Mouse (Mus musculus): Measurements from ENCODE around the gene Dnaaf5.

The Dnaaf5 gene

DNA sequence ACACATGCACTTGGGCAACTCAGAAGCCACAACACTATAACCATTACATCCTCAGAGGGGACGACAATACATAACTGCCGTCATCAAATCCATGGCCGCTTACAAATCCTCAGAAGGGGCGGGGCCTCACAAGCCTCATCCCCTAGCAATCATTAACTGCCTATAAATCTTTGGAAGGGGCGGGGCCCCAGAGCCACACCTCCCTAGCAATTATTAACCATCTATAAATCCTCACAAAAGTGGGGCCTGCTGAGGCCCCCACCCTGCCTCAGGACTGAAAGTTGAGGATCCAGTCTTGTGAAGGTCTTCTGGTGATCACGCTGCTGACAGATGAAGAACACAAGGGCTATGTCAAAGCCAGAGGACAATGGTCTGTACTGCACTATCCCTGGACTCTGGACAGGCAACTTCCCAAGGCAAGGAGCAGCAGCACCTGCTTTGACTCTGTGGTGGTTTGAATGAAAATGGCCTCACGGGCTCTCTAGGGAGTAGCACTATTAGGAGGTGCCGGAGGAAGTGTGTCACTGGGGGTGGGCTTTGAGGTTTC, 11.0 kb upstream of the Dnaaf5 start:
- in situ Hi-C loops (cut with MboI; ENCODE audit: low sequenced_read_pairs) = no loop called here

GRCm38 (mm10) chr5:139140589-139140988, 9.4 kb upstream of the Dnaaf5 start:
- in situ Hi-C loops (cut with MboI; ENCODE audit: low sequenced_read_pairs) = no loop called here

GRCm38 (mm10) chr5:139141326-139141725, 8.7 kb upstream of the Dnaaf5 start:
- in situ Hi-C loops (cut with MboI; ENCODE audit: low sequenced_read_pairs) = no loop called here

DNA sequence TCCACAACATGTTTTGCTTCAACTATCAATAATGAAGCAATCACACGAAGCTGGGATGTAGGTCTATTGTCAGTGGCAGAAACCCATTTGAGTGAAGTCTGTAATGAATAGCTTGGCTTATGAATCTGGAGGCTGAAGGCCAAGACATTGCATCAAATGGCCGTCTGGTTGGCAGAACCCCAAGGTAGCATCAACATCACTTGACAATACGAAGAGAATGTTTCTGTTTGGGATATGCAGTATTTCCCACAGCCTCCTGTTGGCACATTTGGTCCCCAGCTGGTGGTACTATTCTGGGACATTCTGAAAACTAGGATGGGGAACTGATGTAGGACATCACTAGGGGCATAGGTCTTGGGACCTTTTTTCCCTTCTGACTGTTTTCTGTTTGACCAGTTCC, 6.1 kb upstream of the Dnaaf5 start:
- in situ Hi-C loops (cut with MboI; ENCODE audit: low sequenced_read_pairs) = no loop called here

GRCm38 (mm10) chr5:139145726-139146125, 4.3 kb upstream of the Dnaaf5 start:
- in situ Hi-C loops (cut with MboI; ENCODE audit: low sequenced_read_pairs) = no loop called here

DNA sequence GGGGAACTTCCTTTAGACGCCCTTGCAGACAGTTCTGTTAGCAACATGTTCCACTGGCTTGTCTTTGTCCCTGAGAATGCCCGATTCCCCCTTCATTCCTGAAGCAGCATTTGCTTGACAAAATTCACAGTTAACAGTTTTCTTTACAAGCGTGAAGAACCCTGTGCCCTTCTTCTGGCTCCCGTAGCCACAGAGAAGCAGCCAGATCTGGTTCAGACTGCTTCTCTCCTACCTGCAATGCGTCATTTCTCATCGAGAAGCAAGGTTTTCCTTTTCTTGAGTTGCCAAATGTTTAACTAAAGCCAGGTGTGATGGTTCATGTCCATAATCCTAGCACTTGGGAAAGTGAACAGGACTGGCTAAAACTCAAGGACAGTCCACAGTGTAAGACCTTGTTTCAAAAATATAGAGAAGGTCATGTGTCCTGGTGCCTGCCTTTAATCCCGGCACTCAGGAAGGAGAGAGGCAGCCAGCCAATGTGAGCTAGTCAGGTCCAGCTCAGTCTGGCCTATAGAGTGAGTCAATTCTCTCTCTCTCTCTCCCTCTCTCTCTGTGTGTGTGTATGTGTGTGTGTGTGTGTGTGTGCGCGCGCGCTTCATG, 3.4 kb upstream of the Dnaaf5 start:
- in situ Hi-C loops (cut with MboI; ENCODE audit: low sequenced_read_pairs) = no loop called here

DNA sequence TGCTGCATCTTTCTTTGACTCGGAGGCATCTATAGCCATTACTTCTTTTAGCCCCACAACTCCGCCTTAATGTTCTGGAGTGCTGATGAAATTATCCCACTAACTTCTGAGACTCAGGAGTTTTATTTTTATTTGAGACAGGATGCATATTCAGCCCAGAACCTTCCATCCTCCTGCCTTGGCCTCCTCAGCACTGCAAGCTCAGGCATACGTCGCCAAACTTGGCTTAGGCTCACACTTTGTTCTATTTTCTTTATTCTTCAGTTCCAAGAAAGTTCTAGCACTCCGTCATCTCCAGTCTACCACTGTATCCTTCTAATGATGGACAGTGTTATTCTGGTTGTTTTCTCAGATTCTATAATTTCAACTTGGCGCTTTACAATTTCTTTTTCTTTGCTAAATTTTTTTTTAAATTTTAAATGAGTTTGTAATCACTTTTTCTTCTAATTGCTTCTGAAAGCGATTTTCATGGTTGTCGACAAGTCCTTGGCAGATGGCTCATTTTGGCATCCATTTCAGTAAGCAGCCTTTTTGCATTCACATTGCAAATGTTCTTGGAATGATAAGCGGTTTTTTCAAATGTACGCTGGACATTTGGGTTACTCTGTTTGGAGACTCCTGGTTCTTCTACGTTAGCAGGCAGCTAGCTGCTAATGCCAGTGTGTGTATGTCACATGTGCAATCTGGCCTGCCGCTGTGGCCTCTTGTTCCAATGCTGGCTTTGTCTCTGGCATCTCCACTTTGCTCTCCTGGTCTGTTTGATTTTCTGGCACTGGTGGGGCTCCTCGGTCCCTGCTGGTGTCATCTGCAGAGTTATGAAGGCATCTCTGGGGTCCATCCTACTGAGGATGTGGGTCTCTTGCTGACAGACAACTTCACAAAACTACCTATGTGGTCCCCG, 2.6 kb upstream of the Dnaaf5 start:
- in situ Hi-C loops (cut with MboI; ENCODE audit: low sequenced_read_pairs) = no loop called here

- in situ Hi-C loops (cut with MboI; ENCODE audit: low sequenced_read_pairs) = no loop called here
Observed at GRCm38 (mm10) chr5:139149006-139149672, 884 bp upstream of the Dnaaf5 start.

- in situ Hi-C loops (cut with MboI; ENCODE audit: low sequenced_read_pairs) = no loop called here
Observed at GRCm38 (mm10) chr5:139150603-139151031, 594 bp downstream of the Dnaaf5 start.

GRCm38 (mm10) chr5:139160899-139161298, 10.9 kb downstream of the Dnaaf5 start:
- in situ Hi-C loops (cut with MboI; ENCODE audit: low sequenced_read_pairs) = no loop called here

DNA sequence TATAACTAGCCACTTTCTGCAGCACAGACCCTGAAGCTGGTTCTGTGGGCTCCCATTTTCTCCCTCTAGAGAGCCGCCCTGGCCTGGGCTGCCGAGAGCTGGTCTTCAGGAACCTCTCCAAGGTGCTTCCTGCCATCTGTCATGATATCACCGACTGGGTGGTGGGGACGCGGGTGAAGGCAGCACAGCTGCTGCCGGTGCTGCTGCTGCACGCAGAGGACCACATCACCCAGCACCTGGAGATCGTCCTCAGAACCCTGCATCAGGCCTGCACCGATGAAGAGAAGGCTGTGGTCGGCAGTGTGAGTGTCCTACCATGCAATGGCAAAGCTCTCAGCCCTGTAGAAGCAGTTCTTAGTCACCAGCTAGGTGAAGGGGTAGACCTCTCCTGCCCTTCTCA, 11.6 kb downstream of the Dnaaf5 start:
- in situ Hi-C loops (cut with MboI; ENCODE audit: low sequenced_read_pairs) = no loop called here

DNA sequence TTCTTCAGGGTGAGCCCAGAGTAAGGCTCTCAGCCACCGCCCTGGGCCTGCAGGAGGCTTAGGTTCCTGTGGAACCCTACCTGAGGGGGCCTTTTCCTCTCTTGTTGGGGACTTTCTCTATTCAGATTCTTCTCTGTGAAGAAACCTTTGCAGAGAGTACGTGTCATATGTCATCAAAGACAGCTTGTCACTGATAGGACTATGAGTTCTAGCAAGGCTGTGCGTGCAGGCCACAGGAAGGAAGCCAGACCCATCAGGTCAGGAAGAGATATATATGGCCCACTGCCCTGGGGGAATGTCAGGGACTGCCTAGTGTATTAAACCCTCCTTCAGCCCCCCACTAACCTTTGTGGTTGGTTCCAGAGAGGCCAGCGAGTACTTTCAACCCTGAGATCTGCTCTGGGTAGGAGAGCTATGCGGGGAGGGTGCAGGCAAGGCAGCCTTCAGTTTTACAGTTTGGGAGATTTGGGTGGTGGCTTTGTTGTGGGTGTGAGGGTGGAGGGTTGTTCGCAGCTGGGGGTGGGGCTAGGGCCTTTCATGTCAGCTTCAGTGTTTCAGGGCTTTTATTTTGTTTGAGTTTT, 16.8 kb downstream of the Dnaaf5 start:
- in situ Hi-C loops (cut with MboI; ENCODE audit: low sequenced_read_pairs) = no loop called here

- in situ Hi-C loops (cut with MboI; ENCODE audit: low sequenced_read_pairs) = no loop called here
Observed at GRCm38 (mm10) chr5:139167548-139167947, 17.5 kb downstream of the Dnaaf5 start.

GRCm38 (mm10) chr5:139171929-139172328, 21.9 kb downstream of the Dnaaf5 start:
- in situ Hi-C loops (cut with MboI; ENCODE audit: low sequenced_read_pairs) = no loop called here

GRCm38 (mm10) chr5:139174141-139174540, 24.1 kb downstream of the Dnaaf5 start:
- in situ Hi-C loops (cut with MboI; ENCODE audit: low sequenced_read_pairs) = no loop called here

- in situ Hi-C loops (cut with MboI; ENCODE audit: low sequenced_read_pairs) = loop anchor here (5.0 kb wide), 1 partner anchor 323 kb away; no protein-coding TSS in a partner anchor
Observed at GRCm38 (mm10) chr5:139174556-139175547, 24.8 kb downstream of the Dnaaf5 start.

DNA sequence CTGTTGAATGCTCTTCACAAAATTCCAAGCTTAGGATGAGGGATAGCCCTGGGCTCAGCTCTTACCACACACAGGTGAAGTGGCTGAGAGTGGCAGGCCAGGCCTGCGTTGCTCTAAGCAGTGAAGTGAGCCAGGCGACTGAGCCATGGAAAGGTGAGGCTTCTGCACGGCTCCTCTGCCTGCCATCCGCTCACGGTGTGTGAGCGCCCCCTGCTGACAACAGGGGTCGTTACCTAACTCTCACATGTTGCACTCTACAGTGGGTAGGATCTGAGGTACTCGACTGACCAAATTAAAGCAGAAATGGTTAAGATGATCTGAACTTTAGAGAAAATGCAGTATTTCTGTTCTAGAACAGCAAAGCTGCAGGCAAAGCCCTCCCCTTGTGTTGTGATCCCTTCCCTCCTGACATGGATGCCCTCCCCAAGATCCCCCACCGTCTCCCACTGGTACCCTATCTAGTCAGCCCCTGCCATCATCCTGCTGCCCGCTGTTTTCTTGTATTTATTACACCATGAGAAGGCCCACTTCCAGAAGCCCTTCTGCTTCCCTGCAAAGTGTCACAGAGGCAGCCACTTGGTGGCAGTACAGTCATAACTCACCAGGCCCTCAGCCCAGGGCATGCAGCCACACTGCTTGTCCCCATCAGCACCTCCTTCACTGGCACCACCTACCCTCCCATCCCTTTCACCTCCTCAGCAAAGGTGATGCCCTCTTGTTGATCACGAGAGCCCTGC, 29.0 kb downstream of the Dnaaf5 start:
- in situ Hi-C loops (cut with MboI; ENCODE audit: low sequenced_read_pairs) = loop anchor here (5.0 kb wide), 1 partner anchor 327 kb away; no protein-coding TSS in a partner anchor

GRCm38 (mm10) chr5:139183131-139183530, 33.1 kb downstream of the Dnaaf5 start:
- in situ Hi-C loops (cut with MboI; ENCODE audit: low sequenced_read_pairs) = no loop called here

GRCm38 (mm10) chr5:139183601-139184000, 33.6 kb downstream of the Dnaaf5 start:
- in situ Hi-C loops (cut with MboI; ENCODE audit: low sequenced_read_pairs) = no loop called here
